Mouse (Mus musculus): ENCODE results near the gene Tmem183a.

The Tmem183a gene

DNA sequence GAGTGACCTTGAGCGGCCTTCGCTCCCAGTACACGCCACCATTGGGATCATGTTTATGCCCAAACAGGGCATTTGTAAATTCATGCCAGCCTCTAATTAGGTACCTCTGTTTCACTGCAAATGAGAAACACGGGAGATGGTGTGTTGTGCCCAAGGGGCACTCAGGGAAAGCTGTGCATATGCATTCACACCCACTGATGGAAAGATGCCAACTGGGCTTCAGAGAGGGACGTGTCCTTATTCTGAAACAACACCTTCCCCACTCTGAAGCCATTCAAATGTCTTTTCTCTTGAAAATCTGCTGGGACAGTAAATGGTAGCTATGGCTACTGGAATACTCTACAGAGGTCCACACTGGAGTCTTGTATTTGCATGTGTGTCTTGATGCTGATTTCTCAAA, 43.5 kb downstream of the Tmem183a start:
- no peak for DNase-seq

- no peak for DNase-seq
These were observed 45.4 kb downstream of the Tmem183a start for GRCm38 (mm10) chr1:134316361-134316760.

GRCm38 (mm10) chr1:134315181-134315580, 46.6 kb downstream of the Tmem183a start:
- no peak for DNase-seq

GRCm38 (mm10) chr1:134311760-134312159, 50.0 kb downstream of the Tmem183a start:
- no peak for DNase-seq

DNA sequence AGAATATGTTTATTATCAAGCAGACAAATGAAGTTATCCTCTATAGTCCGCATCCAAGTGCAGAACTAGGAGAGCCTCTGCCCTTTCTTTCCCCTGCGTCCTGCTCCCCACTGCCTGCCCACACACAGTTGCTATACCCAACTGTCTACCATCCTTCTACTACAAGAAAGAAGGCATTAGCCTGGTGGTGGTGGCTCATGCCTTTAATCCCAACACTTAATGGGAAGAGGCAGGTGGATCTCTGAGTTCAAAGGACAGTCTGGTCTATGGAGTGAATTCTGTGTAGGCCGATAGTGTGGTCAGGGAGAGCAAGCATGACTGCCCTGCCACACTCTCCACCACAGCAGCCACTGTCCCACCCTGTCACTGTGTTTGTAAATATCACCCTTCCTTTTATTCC, 51.0 kb downstream of the Tmem183a start:
- no peak for DNase-seq

DNA sequence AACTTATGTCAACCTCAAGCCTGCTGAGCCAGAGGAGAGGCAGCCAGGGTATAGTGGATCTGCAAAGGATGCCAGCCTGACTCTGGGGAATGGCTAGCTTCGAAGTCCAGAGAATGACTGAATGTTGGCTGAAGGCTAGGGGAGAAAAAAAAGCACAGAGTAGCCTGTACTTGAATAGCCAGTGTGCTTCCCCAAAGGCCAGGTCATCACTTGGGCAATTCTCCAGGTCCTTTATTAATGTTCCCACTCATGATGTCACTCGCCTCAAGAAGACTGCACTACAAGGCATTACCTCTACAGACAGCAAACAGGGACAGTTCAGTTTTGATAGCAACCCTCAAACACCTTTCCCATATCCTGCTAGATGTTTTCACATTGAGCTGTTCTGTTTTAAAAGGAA, 51.5 kb downstream of the Tmem183a start:
- DNase-seq, result no peak

DNA sequence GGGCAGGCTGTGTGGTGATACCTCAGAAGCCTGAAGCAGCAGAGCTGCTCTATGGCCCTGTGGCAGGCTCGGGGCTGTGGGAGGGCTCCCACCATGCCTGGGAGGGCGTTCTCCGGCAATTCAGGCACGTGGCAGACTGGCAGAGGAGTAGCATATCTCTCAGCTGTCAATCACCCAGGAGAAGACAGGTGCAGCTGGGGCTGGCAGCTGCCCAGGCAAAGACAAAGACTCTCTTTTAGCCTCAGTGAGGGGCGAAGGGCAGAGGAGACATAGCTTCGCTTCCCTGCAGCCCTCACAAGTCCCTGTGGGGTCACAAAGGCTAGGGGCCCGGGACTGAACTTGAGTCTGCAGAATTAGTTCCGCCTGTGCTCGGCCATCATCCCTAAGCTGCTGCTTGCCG, 54.4 kb downstream of the Tmem183a start:
- no peak for DNase-seq

DNA sequence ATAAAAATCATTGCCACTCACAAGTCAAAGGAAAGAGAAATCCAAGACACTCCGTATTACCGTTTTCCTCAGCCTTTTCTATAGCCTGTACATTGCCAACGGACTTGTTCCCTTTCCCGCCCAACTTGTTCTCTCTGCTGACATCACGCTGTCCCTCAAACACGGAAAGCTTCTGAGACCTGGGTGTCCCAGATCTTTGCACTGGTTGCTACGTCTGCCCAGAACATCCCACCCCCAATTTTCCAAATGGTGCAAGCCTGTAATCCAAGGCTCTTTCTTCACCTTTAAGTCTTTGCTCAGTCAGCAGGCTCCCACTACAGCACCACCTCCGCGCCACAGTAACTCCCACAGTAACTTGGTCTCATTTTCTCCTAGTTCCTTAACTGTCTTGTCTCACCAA, 56.8 kb downstream of the Tmem183a start:
- no peak for DNase-seq

DNA sequence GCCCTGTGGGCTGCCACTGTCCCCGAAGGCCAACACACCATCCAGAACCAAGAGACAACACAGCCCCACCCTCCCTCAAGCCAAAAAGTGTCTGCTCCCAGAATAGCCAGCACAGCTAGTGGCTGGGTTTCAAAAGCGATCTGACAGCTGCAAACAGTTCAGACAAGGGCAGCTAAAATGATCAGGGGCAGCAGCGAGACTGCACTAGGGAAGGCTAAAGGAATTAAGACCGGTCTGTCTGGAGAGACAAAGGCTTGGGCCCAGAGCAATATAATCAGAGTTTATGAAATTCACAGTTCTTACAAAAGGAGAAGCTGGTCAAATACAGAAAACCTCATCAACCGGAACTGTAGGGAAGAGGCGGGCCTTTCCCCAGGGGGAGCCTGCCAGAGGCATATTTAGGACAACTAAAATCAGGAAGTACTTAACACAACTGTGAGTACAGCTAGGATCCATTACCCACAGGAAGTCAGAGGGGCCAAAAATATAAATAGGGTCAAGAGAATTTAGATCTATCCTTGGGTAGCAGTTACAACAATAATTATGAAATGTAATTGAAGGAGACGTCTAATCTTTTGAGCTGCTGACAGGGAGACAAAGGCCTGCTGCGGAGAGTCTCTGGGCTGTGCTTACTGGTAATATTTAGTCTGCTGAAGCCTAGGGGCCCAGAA, 59.1 kb downstream of the Tmem183a start:
- peak; percentile 73 to 87 for DNase-seq

- DNase-seq, result peak; percentile 56 to 67
These were observed 63.0 kb downstream of the Tmem183a start for GRCm38 (mm10) chr1:134298636-134299411.

GRCm38 (mm10) chr1:134297265-134297664, 64.5 kb downstream of the Tmem183a start:
- DNase-seq, result no peak
